Comparison of ENCODE assay signal across 14 mouse cellular contexts in genomic region chr3:32822620-32823019, GRCm38 (mm10). TPM values are rescaled to one million over a fixed set of nuclear protein-coding genes. Genes with fewer than 3 reads are reported as not detected.
DNase-seq lines count a peak whose midpoint lies in the region; ATAC-seq lines count a peak whose summit lies in the region.
"Had no signal": no experiment of that assay in that cellular context is flagged by ENCODE, and none has a peak within 500 bp of the region (broad histone marks: within the 10 kb centered on the region; RNA-seq: fewer than 3 reads in every experiment).

No protein-coding gene starts in this region.

- peak; percentile 2 to 13 for DNase-seq in kidney, postnatal 4 days
- no peak for DNase-seq in kidney, postnatal 14 days
- peak; percentile 49 for DNase-seq in embryonic facial prominence, embryonic 14.5 days (ENCODE audit: low spot score)
- DNase-seq in heart, postnatal 10 days: peak; percentile 74 to 75
- no peak for DNase-seq in cerebellum, postnatal 14 days
- no peak for DNase-seq in frontal cortex, postnatal 10 days (ENCODE audit: low spot score in 2 of 2)
- no peak for DNase-seq in layer of hippocampus, adult 18-20 months (ENCODE audit: low spot score in 2 of 2)

- no peak overlapping the region for H3K4me2 ChIP-seq in embryonic facial prominence, embryonic 14.5 days (ENCODE audit: low read depth, low read length)
- 0 out of 2 replicates have a peak overlapping the region, but pooled peaks have one; percentile 2 for H3K4me2 ChIP-seq in stomach, embryonic 15.5 days
- H3K4me2 ChIP-seq: embryonic facial prominence, embryonic 13.5 days; limb, embryonic 13.5 days; neural tube, embryonic 13.5 days had no signal

- no peaks in the 10 kb centered on the region for H3K27me3 ChIP-seq in embryonic facial prominence, embryonic 14.5 days (replicated peaks; ENCODE audit: control insufficient read depth, insufficient read depth, low read length)
- no peaks in the 10 kb centered on the region for H3K27me3 ChIP-seq in stomach, embryonic 15.5 days (replicated peaks)
- H3K27me3 ChIP-seq: embryonic facial prominence, embryonic 13.5 days; limb, embryonic 13.5 days; neural tube, embryonic 13.5 days had no signal

- 0 out of 2 replicates have a peak, but pooled peaks have one; percentile 16 for ATAC-seq in embryonic facial prominence, embryonic 14.5 days (ENCODE audit: low read depth)
- ATAC-seq in stomach, embryonic 15.5 days (ENCODE audit: insufficient read depth, low FRiP score, low read depth): peak; percentile 65
- ATAC-seq: CD4-positive, CD25-positive, alpha-beta regulatory T cell, adult 4 months; forebrain, embryonic 16.5 days had no signal

- intact Hi-C loops in heart, postnatal 10 days (cut with DNase I): loop anchor here (5.0 kb wide), 1 partner anchor 85 kb away; no protein-coding TSS in a partner anchor

- H3K27ac ChIP-seq in embryonic facial prominence, embryonic 14.5 days (replicated peaks; ENCODE audit: low read depth, low read length): no peak overlapping the region
- no peak overlapping the region for H3K27ac ChIP-seq in stomach, embryonic 15.5 days
- H3K27ac ChIP-seq: embryonic facial prominence, embryonic 13.5 days; limb, embryonic 13.5 days; neural tube, embryonic 13.5 days had no signal

- peaks cover 8% of the 10 kb centered on the region; the same call in 1 of the 2 replicates for H3K4me1 ChIP-seq in embryonic facial prominence, embryonic 14.5 days (ENCODE audit: control insufficient read depth, insufficient read depth, low read length)
- peaks cover 3% of the 10 kb centered on the region; the same call in 1 of the 2 replicates for H3K4me1 ChIP-seq in stomach, embryonic 15.5 days

- WGBS in embryonic facial prominence, embryonic 14.5 days: 48% methylated on average over 3 of the region's 3 CpGs
- 31% methylated on average over 3 of the region's 3 CpGs for WGBS in stomach, embryonic 15.5 days

- H3K9me3 ChIP-seq in embryonic facial prominence, embryonic 14.5 days (ENCODE audit: control insufficient read depth, low read length): no peaks in the 10 kb centered on the region
- no peaks in the 10 kb centered on the region for H3K9me3 ChIP-seq in stomach, embryonic 15.5 days
- H3K9me3 ChIP-seq: embryonic facial prominence, embryonic 13.5 days; limb, embryonic 13.5 days; neural tube, embryonic 13.5 days had no signal

- no peak overlapping the region for H3K9ac ChIP-seq in embryonic facial prominence, embryonic 14.5 days (ENCODE audit: low read depth, low read length)
- no peak overlapping the region for H3K9ac ChIP-seq in stomach, embryonic 15.5 days
- H3K9ac ChIP-seq: embryonic facial prominence, embryonic 13.5 days; limb, embryonic 13.5 days; neural tube, embryonic 13.5 days had no signal

- H3K36me3 ChIP-seq in embryonic facial prominence, embryonic 14.5 days (ENCODE audit: control insufficient read depth, insufficient read depth, low read length): no peaks in the 10 kb centered on the region
- H3K36me3 ChIP-seq in stomach, embryonic 15.5 days: no peaks in the 10 kb centered on the region
- H3K36me3 ChIP-seq: embryonic facial prominence, embryonic 13.5 days; limb, embryonic 13.5 days; neural tube, embryonic 13.5 days had no signal

- H3K4me3 ChIP-seq in embryonic facial prominence, embryonic 14.5 days (ENCODE audit: low read depth, low read length): no peak overlapping the region
- no peak overlapping the region for H3K4me3 ChIP-seq in stomach, embryonic 15.5 days (replicated peaks)
- H3K4me3 ChIP-seq: embryonic facial prominence, embryonic 13.5 days; limb, embryonic 13.5 days; megakaryocyte, embryonic 14.5 days; neural tube, embryonic 13.5 days had no signal

RNA-seq across cellular contexts. Expression of gene Usp13, which starts 5.3 kb away (rescaled TPM):
- polyA plus RNA-seq in embryonic facial prominence, embryonic 14.5 days (2014; fragmentation: Nextera tagmentation; extraction: Ambion mirVana): 7.6 and 9.9 TPM in 2 replicates
- 100 to 1,000 TPM; 153 to 156 TPM for total RNA-seq in heart, postnatal 10 days (2021)
- 3.3 and 4.1 TPM in 2 replicates for polyA plus RNA-seq in stomach, embryonic 15.5 days (2015; fragmentation: Nextera tagmentation; extraction: Ambion mirVana)
- total RNA-seq in layer of hippocampus, adult 18-20 months (2021): 10 to 100 TPM; 20.2 to 20.4 TPM
- polyA plus RNA-seq: CD4-positive, CD25-positive, alpha-beta regulatory T cell, adult 4 months had no signal

Comparison
In these comparisons a context has a peak if more than half of its experiments do, and no peak if none do; other contexts are left out.
1. DNase-seq: peak in kidney, postnatal 4 days (2 of 2), embryonic facial prominence, embryonic 14.5 days (single experiment) and heart, postnatal 10 days (2 of 2); none in kidney, postnatal 14 days (single experiment), cerebellum, postnatal 14 days (0 of 2), frontal cortex, postnatal 10 days (0 of 2) and layer of hippocampus, adult 18-20 months (0 of 2).
2. RNA of gene Usp13, which starts 5.3 kb away (total RNA-seq): 153 to 156 TPM in heart, postnatal 10 days; 20.2 to 20.4 TPM in layer of hippocampus, adult 18-20 months; every median in the first group is over 4 times any median in the second.